Mouse (Mus musculus): ENCODE measurements around the gene Smc4. TPM values are rescaled to one million over a fixed set of nuclear protein-coding genes. Genes with fewer than 3 reads are reported as not detected.
"Not testable (repeated sequence)": the region's sequence is repeated elsewhere in the genome, so short reads cannot be mapped to it uniquely, and the experiment has no call there.

Gene Smc4
- polyA plus RNA-seq, 1 experiment from 2014 or later, result 96.6 TPM

- DNase-seq (ENCODE audit: low spot score) (peak; percentile 49), ATAC-seq (peak; percentile 56)
- no peaks in the 10 kb centered on the region for H3K9me3 ChIP-seq (replicated peaks; ENCODE audit: control insufficient read depth, low read length)
- H3K27ac ChIP-seq (ENCODE audit: low read depth, low read length), result peak overlapping the region; percentile 85
- H3K27me3 ChIP-seq (replicated peaks; ENCODE audit: control insufficient read depth, insufficient read depth, low read length), result no peaks in the 10 kb centered on the region
- H3K9ac ChIP-seq (ENCODE audit: low read length), result peak overlapping the region; percentile 86
- under 1% methylated on average over 71 of the region's 72 CpGs for whole genome bisulfite sequencing
- peak overlapping the region; percentile 97 for H3K4me3 ChIP-seq (ENCODE audit: low read depth, low read length)
- peaks cover 8% of the 10 kb centered on the region; the same call in 1 of the 2 replicates for H3K4me1 ChIP-seq (ENCODE audit: control insufficient read depth, insufficient read depth, low read length)
- no peaks in the 10 kb centered on the region for H3K36me3 ChIP-seq (ENCODE audit: control insufficient read depth, insufficient read depth, low read length)
- peak overlapping the region; percentile 84 for H3K4me2 ChIP-seq (ENCODE audit: low read length)
These were observed 1.1 kb downstream of the Smc4 start for GRCm38 (mm10) chr3:69005338-69006245.

GRCm38 (mm10) chr3:69006246-69006760, 1.8 kb downstream of the Smc4 start:
- 3% methylated on average over 21 of the region's 21 CpGs for WGBS

DNA sequence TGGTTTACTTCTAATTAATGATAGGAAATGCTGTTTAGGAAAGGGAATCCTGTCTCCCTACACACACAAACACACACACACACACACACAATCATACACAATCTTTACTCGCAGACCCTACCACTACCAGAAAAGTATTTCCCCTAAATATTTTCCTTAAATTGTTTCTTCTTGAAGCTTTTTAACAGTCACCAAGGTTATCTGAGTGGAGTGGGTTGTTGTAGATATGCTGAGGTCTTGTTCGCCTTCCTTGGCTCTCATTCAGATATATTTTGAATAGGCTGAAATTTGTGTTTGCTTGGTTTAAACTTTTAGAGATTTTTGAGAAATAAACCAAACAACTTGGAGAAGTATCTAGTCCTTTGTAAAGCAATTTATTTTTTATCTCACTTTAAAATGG, 4.3 kb downstream of the Smc4 start:
- no peak overlapping the region for H3K27ac ChIP-seq (ENCODE audit: low read depth, low read length)
- H3K36me3 ChIP-seq (ENCODE audit: control insufficient read depth, insufficient read depth, low read length), result peaks cover 5% of the 10 kb centered on the region
- peaks cover 8% of the 10 kb centered on the region; the same call in 1 of the 2 replicates for H3K4me1 ChIP-seq (ENCODE audit: control insufficient read depth, insufficient read depth, low read length)
- ATAC-seq (no peak), DNase-seq (ENCODE audit: low spot score) (no peak)
- no peak overlapping the region for H3K4me2 ChIP-seq (ENCODE audit: low read length)
- no peak overlapping the region for H3K4me3 ChIP-seq (ENCODE audit: low read depth, low read length)
- H3K9me3 ChIP-seq (replicated peaks; ENCODE audit: control insufficient read depth, low read length), result no peaks in the 10 kb centered on the region
- WGBS, result 78% methylated on average over 2 of the region's 2 CpGs
- H3K9ac ChIP-seq (ENCODE audit: low read length), result no peak overlapping the region
- no peaks in the 10 kb centered on the region for H3K27me3 ChIP-seq (replicated peaks; ENCODE audit: control insufficient read depth, insufficient read depth, low read length)

More at GRCm38 (mm10) chr3:69006246-69006760, 1.8 kb downstream of the Smc4 start:
- Histone ChIP-seq H3K27ac (ENCODE audit: low read depth, low read length) (peak overlapping the region; percentile 85; the same call in 1 of the 2 replicates), H3K36me3 (ENCODE audit: control insufficient read depth, insufficient read depth, low read length) (no peaks in the 10 kb centered on the region), H3K4me1 (ENCODE audit: control insufficient read depth, insufficient read depth, low read length) (peaks cover 8% of the 10 kb centered on the region; the same call in 1 of the 2 replicates), H3K27me3 (replicated peaks; ENCODE audit: control insufficient read depth, insufficient read depth, low read length) (no peaks in the 10 kb centered on the region), H3K9ac (ENCODE audit: low read length) (peak overlapping the region; percentile 86), H3K9me3 (replicated peaks; ENCODE audit: control insufficient read depth, low read length) (no peaks in the 10 kb centered on the region), H3K4me3 (ENCODE audit: low read depth, low read length) (peak overlapping the region; percentile 97), H3K4me2 (ENCODE audit: low read length) (peak overlapping the region; percentile 84)
- ATAC-seq (no peak), DNase-seq (ENCODE audit: low spot score) (peak; percentile 28)

DNA sequence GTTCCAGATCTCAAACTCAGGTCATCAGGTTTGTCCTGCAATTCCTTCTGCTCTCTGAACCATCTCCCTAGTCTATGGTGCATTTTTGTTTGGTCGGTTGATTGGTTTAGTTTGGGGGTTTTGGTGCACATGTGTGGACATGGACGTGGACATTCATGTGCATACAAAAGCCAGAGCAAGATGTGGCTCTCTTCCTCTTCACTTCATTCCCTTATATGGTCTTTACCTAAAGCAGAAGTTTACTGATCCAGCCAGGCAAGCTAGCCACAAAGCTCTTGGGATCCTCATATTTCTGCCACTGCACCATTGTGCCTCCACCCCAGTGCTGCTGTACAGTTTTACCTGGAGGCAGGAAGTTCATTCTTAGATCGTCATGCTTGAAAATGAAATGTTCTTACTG, 12.6 kb downstream of the Smc4 start:
- Histone ChIP-seq H3K4me2 (ENCODE audit: low read length) (no peak overlapping the region), H3K27me3 (replicated peaks; ENCODE audit: control insufficient read depth, insufficient read depth, low read length) (no peaks in the 10 kb centered on the region), H3K27ac (ENCODE audit: low read depth, low read length) (no peak overlapping the region), H3K4me3 (ENCODE audit: low read depth, low read length) (no peak overlapping the region), H3K9ac (ENCODE audit: low read length) (no peak overlapping the region), H3K4me1 (ENCODE audit: control insufficient read depth, insufficient read depth, low read length) (no peaks in the 10 kb centered on the region), H3K9me3 (replicated peaks; ENCODE audit: control insufficient read depth, low read length) (no peaks in the 10 kb centered on the region), H3K36me3 (ENCODE audit: control insufficient read depth, insufficient read depth, low read length) (peaks cover 43% of the 10 kb centered on the region)
- no peak for ATAC-seq
- no peak for DNase-seq (ENCODE audit: low spot score)
- 91% methylated on average over 3 of the region's 3 CpGs for WGBS

GRCm38 (mm10) chr3:69018635-69019034, 14.1 kb downstream of the Smc4 start:
- H3K36me3 ChIP-seq (ENCODE audit: control insufficient read depth, insufficient read depth, low read length), result peaks cover 45% of the 10 kb centered on the region
- not testable (repeated sequence) for H3K4me2 ChIP-seq (ENCODE audit: low read length); H3K27me3 ChIP-seq (replicated peaks; ENCODE audit: control insufficient read depth, insufficient read depth, low read length); H3K27ac ChIP-seq (ENCODE audit: low read depth, low read length); H3K4me1 ChIP-seq (ENCODE audit: control insufficient read depth, insufficient read depth, low read length); H3K9ac ChIP-seq (ENCODE audit: low read length); H3K4me3 ChIP-seq (ENCODE audit: low read depth, low read length); H3K9me3 ChIP-seq (replicated peaks; ENCODE audit: control insufficient read depth, low read length); ATAC-seq; DNase-seq (ENCODE audit: low spot score)
- WGBS, result 98% methylated on average over 2 of the region's 2 CpGs

DNA sequence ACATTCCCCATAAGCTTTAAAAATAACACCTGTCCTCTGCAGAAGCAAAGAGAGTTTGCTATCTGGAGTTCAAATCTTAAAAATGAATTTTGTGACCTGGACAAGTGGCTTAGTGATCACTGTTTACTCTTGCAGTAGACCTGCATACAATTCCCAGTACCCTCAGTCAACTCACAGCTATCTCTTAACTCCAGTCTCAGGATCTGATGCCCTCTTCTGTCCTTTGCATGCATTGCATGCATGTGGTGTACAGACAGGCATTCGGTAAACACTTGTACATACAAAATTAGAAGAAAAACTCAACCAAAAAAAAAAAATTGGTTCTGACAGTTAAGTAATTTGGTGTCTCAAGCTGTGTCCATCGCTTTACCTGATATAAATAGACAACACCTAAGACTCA, 15.7 kb downstream of the Smc4 start:
- no peak for ATAC-seq
- WGBS, result 93% methylated on average over 2 of the region's 2 CpGs
- Histone ChIP-seq H3K4me1 (ENCODE audit: control insufficient read depth, insufficient read depth, low read length) (no peaks in the 10 kb centered on the region), H3K4me2 (ENCODE audit: low read length) (no peak overlapping the region), H3K9ac (ENCODE audit: low read length) (no peak overlapping the region), H3K27me3 (replicated peaks; ENCODE audit: control insufficient read depth, insufficient read depth, low read length) (no peaks in the 10 kb centered on the region), H3K9me3 (replicated peaks; ENCODE audit: control insufficient read depth, low read length) (no peaks in the 10 kb centered on the region), H3K36me3 (ENCODE audit: control insufficient read depth, insufficient read depth, low read length) (peaks cover 57% of the 10 kb centered on the region), H3K27ac (ENCODE audit: low read depth, low read length) (no peak overlapping the region), H3K4me3 (ENCODE audit: low read depth, low read length) (no peak overlapping the region)
- peak; percentile 24 for DNase-seq (ENCODE audit: low spot score)

DNA sequence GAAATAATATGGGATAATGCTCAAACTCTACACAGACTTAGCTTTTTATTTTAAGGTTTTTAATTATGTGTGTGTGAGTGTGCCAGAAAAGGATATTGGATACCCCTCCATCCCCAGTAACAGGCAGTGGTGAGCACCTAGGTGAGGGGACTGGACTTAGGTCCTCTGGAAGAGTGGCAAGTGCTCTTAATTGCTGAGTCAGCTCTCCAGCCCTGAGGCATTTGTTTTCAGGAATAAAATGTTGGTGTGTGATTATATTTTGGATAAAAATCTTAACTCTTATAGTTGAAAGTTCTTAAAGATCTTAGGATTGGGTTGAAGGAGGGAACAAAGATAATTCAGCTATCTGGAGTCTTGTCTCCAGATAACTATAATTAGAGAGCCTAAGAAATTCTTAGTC, 16.2 kb downstream of the Smc4 start:
- no peaks in the 10 kb centered on the region for H3K9me3 ChIP-seq (replicated peaks; ENCODE audit: control insufficient read depth, low read length)
- no peaks in the 10 kb centered on the region for H3K27me3 ChIP-seq (replicated peaks; ENCODE audit: control insufficient read depth, insufficient read depth, low read length)
- H3K4me1 ChIP-seq (ENCODE audit: control insufficient read depth, insufficient read depth, low read length), result no peaks in the 10 kb centered on the region
- H3K36me3 ChIP-seq (ENCODE audit: control insufficient read depth, insufficient read depth, low read length), result peaks cover 61% of the 10 kb centered on the region
- no peak overlapping the region for H3K4me3 ChIP-seq (ENCODE audit: low read depth, low read length)
- no peak overlapping the region for H3K27ac ChIP-seq (ENCODE audit: low read depth, low read length)
- no peak overlapping the region for H3K4me2 ChIP-seq (ENCODE audit: low read length)
- ATAC-seq (no peak), DNase-seq (ENCODE audit: low spot score) (no peak)
- no peak overlapping the region for H3K9ac ChIP-seq (ENCODE audit: low read length)

GRCm38 (mm10) chr3:69026133-69026783, 21.7 kb downstream of the Smc4 start:
- no peaks in the 10 kb centered on the region for H3K9me3 ChIP-seq (replicated peaks; ENCODE audit: control insufficient read depth, low read length)
- H3K4me1 ChIP-seq (ENCODE audit: control insufficient read depth, insufficient read depth, low read length), result no peaks in the 10 kb centered on the region
- ATAC-seq (no peak), DNase-seq (ENCODE audit: low spot score) (no peak)
- H3K4me3 ChIP-seq (ENCODE audit: low read depth, low read length), result no peak overlapping the region
- H3K27me3 ChIP-seq (replicated peaks; ENCODE audit: control insufficient read depth, insufficient read depth, low read length), result no peaks in the 10 kb centered on the region
- H3K27ac ChIP-seq (ENCODE audit: low read depth, low read length), result no peak overlapping the region
- H3K4me2 ChIP-seq (ENCODE audit: low read length), result no peak overlapping the region
- WGBS, result 92% methylated on average over 1 of the region's 1 CpGs
- no peak overlapping the region for H3K9ac ChIP-seq (ENCODE audit: low read length)
- H3K36me3 ChIP-seq (ENCODE audit: control insufficient read depth, insufficient read depth, low read length), result peaks cover 71% of the 10 kb centered on the region

All from forebrain, embryonic 14.5 days (tissue).